Mouse (Mus musculus) ES-E14 (cell line): ENCODE results near the gene Lin54. TPM values are rescaled to one million over a fixed set of nuclear protein-coding genes. Genes with fewer than 3 reads are reported as not detected.

Source experiments
- DNase-seq: peaks from one replicate; pipeline ENCODE4 v3.0.0-alpha.2; 2013; ENCODE audit warnings: low read depth, low spot score
- H3K27ac ChIP-seq: 2 replicates; pipeline ENCODE4 v1.5.1; 2012; ENCODE audit warnings: low read depth, mild to moderate bottlenecking, low read length, moderate library complexity, mixed read lengths; ENCODE audit not compliant: poor library complexity, insufficient read depth, severe bottlenecking
- H3K36me3 ChIP-seq: 2 replicates; pipeline ENCODE4 v1.6.1; 2012; ENCODE audit warnings: mild to moderate bottlenecking, low read length, moderate library complexity, mixed read lengths; ENCODE audit not compliant: control insufficient read depth, poor library complexity, insufficient read depth, severe bottlenecking
- H3K4me1 ChIP-seq, 2 experiments: fragments of 150-350 bp in 1 of 2; sonication (generic) in 1 of 2; 2 replicates each; pipeline ENCODE4 v1.6.1; 2012; ENCODE audit warnings: low read length in 2 of 2, mild to moderate bottlenecking in 1 of 2, mixed read lengths in 1 of 2; ENCODE audit not compliant: control insufficient read depth in 2 of 2, insufficient read depth in 2 of 2, poor library complexity in 1 of 2
- H3K4me3 ChIP-seq, 2 experiments: fragments of 150-350 bp in 1 of 2; sonication (generic) in 1 of 2; 2 replicates each; pipeline ENCODE4 v1.5.1; 2012; ENCODE audit warnings: low read length in 2 of 2, low read depth in 1 of 2, mild to moderate bottlenecking in 1 of 2, mixed read lengths in 1 of 2; ENCODE audit not compliant: insufficient read depth in 1 of 2, poor library complexity in 1 of 2, severe bottlenecking in 1 of 2
- H3K9ac ChIP-seq: 2 replicates; pipeline ENCODE4 v1.6.1; 2012; ENCODE audit warnings: low read depth, mild to moderate bottlenecking, low read length, mixed read lengths; ENCODE audit not compliant: poor library complexity, insufficient read depth, severe bottlenecking
- H3K9me3 ChIP-seq: fragments of 150-350 bp; sonication (generic); 2 replicates; pipeline ENCODE4 v1.6.1; 2012; ENCODE audit warnings: low read depth, mild to moderate bottlenecking, low read length; ENCODE audit not compliant: control insufficient read depth, insufficient read depth
- CHD2 ChIP-seq: IDR thresholded peaks from 2 replicates; pipeline ENCODE4 v1.6.1; 2014; ENCODE audit warnings: mild to moderate bottlenecking, low read depth, low read length, inconsistent platforms
- HCFC1 ChIP-seq: IDR thresholded peaks from 2 replicates; pipeline ENCODE4 v1.6.1; 2012; ENCODE audit warnings: low read length, inconsistent platforms, borderline replicate concordance; ENCODE audit not compliant: insufficient read depth
- MAFK ChIP-seq: IDR thresholded peaks from 2 replicates; pipeline ENCODE4 v1.6.1; 2014; ENCODE audit warnings: mild to moderate bottlenecking, low read depth, low read length, inconsistent platforms; ENCODE audit not compliant: insufficient read depth
- ZC3H11A ChIP-seq: IDR thresholded peaks from 2 replicates; pipeline ENCODE4 v1.6.1; 2012; ENCODE audit warnings: low read depth, mild to moderate bottlenecking, inconsistent platforms, low read length, borderline replicate concordance
- ZNF384 ChIP-seq: IDR thresholded peaks from 2 replicates; pipeline ENCODE4 v1.6.1; 2012; ENCODE audit warnings: low read depth, low read length, inconsistent platforms
- in situ Hi-C, 2 experiments: fragments of 600-800 bp; cut with MboI; formaldehyde crosslinking; loops; one replicate each; pipeline ENCODE4 v1.15.1; 2025; ENCODE audit warnings: low sequenced_read_pairs in 2 of 2, inconsistent platforms in 1 of 2; ENCODE audit not compliant: unreplicated experiment in 2 of 2
- total RNA-seq: library from RNA; depleted of rRNA; stranded (reverse); fragments of 300-350 nt; gene quantifications from 2 replicates; pipeline ENCODE4 v1.2.3, GENCODE M21; 2012

Lin54 gene
- total RNA-seq, 1 experiment: 27.8 TPM

DNA sequence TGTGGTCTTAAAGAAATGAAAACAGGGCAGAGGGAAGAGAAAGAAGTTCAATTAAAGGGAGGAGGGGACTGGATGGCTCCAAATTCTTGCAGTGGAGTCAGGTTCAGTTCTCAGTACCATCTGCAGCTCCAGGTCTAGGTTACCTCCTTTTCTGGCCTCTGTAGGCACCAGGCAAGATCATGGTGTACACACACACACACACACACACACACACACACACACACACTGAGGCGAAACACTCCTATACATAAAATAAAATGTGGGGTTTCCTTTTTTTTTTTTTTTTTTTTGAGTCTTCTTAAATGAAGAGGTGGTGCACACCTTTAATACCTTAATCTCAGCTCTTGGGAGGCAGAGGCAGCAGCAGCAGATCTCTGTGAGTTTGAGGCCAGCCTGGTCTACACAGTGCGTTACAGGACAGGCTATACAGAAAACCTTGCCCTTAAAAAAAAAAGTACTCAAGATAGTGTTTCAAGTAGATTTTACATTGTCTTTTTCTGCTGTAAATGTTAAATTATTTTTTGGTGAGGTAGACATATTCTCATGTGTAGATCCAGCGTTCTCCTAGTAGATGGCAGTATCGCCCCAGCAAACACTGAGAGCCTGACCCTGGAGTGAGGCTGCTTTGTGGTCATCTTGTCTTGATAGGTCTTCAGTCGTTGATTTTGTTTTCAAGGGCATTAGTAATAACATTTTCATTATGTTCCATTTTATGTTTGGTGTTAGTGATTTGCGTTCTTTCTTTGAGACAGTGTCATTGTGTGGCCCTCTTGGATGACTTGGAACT is 46.0 kb upstream of the Lin54 start:
- Histone ChIP-seq H3K9ac (no peak overlapping the region), H3K36me3 (peaks cover 21% of the 10 kb centered on the region), H3K4me1 (no peaks in the 10 kb centered on the region), H3K4me3 (no peak overlapping the region), H3K27ac (no peak overlapping the region), H3K9me3 (no peaks in the 10 kb centered on the region)
- in situ Hi-C loops: no loop called here
- DNase-seq: no peak
- no peak for TF ChIP-seq MAFK
- TF ChIP-seq ZC3H11A: no peak
- no peak for TF ChIP-seq HCFC1
- TF ChIP-seq CHD2: no peak
- TF ChIP-seq ZNF384: no peak

DNA sequence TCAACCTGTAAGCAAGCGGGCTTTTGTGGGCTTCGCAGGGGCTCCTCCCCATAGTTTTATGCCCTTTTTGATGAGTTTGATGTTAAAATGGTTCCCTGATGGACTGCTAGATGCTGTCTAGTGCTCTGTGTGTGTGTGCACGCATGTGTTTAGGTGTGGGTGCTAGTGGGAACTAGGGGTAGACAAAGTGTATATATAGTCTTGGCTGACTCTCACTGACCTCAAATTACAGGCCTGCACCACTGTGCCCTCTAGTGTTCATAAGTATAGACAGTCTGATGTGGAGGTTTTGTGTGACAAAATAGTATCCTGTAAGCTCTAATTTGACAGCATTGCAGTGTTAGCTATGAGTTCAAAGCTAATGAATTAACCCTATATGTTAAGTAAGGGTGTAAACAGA is 36.2 kb upstream of the Lin54 start:
- Histone ChIP-seq H3K9me3 (no peaks in the 10 kb centered on the region), H3K4me1 (no peaks in the 10 kb centered on the region), H3K27ac (no peak overlapping the region), H3K4me3 (no peak overlapping the region), H3K9ac (no peak overlapping the region), H3K36me3 (peaks cover 24% of the 10 kb centered on the region)
- peak; percentile 17 for DNase-seq
- in situ Hi-C loops: no loop called here
- TF ChIP-seq MAFK (no peak), ZC3H11A (no peak), CHD2 (no peak), ZNF384 (no peak), HCFC1 (no peak)

DNA sequence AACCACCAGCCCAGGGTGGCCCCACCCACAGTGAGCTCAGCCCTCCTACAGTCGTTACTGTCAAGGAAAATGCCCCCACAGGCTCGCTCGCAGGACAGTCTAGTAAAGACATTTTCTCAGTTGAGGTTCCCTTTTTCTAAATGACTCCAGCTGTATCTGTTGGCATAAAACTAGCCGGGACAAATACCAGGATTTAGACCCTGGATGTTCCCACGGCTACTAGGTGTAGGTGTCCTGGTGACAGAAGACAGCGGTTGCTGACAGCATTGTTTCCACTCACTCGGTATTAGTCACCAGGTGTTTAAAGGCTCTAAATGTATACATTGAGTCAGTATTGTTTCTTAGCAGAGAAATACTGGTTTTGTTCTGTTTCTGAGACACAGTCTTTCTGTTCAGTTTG is 35.4 kb upstream of the Lin54 start:
- in situ Hi-C loops: no loop called here
- no peaks in the 10 kb centered on the region for H3K4me1 ChIP-seq
- H3K4me3 ChIP-seq: no peak overlapping the region
- no peak for DNase-seq
- no peak overlapping the region for H3K9ac ChIP-seq
- H3K36me3 ChIP-seq: peaks cover 26% of the 10 kb centered on the region
- H3K27ac ChIP-seq: no peak overlapping the region
- H3K9me3 ChIP-seq: no peaks in the 10 kb centered on the region
- no peak for TF ChIP-seq MAFK
- TF ChIP-seq ZC3H11A: no peak
- TF ChIP-seq HCFC1: no peak
- no peak for TF ChIP-seq CHD2
- TF ChIP-seq ZNF384: no peak

DNA sequence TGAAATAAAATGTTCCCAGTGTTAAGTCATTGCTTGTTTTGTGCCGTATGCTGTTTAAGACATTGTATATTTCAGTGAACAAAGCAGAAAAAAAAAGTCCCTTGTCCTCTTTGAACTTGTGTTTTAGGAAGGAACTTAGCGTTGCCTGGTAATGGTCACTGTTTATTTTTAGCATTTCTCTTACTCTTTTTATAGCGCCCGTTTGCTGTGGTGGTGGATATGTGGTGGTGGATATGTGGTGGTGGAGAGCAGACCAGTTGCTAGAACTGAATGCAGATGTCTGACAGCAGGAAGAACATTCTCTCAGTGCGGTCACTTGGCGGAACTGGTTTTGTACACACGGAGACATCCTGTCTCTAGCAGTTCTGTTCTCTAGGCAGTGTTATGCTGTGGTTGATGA is 25.7 kb upstream of the Lin54 start:
- Histone ChIP-seq H3K4me3 (no peak overlapping the region), H3K27ac (no peak overlapping the region), H3K36me3 (peaks cover 46% of the 10 kb centered on the region), H3K9me3 (peaks cover 41% of the 10 kb centered on the region), H3K4me1 (no peaks in the 10 kb centered on the region), H3K9ac (no peak overlapping the region)
- in situ Hi-C loops: no loop called here
- no peak for TF ChIP-seq ZNF384
- TF ChIP-seq MAFK: no peak
- no peak for TF ChIP-seq ZC3H11A
- TF ChIP-seq CHD2: no peak
- no peak for TF ChIP-seq HCFC1
- no peak for DNase-seq
